Mouse (Mus musculus): ENCODE results near the gene Smarca2. TPM values are rescaled to one million over a fixed set of nuclear protein-coding genes. Genes with fewer than 3 reads are reported as not detected.
A peak's percentile ranks its signal among the peaks of the same experiment; 100 is the strongest.

Gene Smarca2
- total RNA-seq, 1 experiment from 2014 or later = 105 TPM

DNA sequence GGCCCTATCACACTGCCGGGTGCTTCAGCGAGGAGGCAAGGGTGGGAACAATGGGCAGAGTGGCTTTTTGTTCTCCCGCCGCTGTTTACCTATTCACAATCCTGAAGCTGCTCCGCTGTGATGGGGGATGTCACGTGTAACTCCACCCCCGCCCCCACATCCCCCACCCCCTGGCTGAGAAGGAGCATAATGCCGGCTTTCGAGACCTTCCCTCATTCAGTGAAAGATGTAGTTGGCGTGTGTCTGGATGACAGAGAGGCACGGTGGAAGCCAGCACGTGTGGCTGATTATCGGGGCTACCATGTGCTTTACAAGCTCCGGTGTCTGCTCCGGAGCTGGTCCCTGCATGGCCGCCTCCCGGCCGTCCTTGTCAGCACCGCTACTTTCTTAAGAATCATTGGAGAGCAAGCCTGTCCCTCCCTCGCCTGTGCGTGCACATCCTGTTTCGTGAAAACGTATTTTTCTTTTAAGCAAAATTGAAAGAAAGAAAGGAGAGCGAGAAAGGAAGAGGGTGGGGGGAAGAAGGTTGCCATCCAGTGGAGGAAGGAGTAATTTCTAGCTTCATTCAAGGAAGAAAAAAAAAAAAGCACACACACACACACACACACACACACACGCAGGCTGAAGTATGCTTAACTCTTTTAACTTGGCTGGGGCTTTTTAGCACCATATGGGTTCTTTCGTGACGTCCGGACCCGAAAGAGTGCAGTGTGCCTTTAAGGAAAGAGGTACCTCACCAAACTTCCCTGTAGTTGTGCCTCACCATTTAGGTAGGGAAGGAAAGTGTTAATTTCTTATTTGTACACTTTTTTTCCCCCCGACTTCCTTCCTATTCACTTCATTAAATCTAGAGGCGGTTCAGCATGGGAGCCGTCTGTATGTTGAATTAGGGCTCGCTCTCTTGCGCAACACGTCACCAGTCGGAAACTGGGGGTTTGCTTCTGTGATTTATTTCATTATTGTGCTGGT lies 143.0 kb downstream of the Smarca2 start:
- peak; percentile 53 for DNase-seq

DNA sequence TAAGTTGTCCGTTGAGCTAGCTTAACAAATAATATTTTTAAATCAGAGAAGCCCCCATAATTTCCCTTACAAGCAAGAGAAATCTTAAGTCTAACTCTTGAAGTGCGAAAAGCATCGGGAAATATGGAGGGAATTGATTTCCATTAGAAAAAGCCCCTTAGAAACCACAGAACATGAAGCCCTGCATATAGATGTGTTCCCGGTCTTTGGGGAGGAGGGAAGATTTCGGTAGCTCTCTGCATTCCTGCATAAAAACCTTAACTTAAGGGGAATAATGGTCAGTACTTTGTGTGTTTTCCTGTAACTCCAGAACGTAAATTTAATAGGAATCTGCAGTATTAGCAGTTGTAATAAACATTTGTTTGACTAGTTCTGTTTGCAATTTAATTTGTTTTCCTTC lies 143.8 kb downstream of the Smarca2 start:
- DNase-seq = no peak

DNA sequence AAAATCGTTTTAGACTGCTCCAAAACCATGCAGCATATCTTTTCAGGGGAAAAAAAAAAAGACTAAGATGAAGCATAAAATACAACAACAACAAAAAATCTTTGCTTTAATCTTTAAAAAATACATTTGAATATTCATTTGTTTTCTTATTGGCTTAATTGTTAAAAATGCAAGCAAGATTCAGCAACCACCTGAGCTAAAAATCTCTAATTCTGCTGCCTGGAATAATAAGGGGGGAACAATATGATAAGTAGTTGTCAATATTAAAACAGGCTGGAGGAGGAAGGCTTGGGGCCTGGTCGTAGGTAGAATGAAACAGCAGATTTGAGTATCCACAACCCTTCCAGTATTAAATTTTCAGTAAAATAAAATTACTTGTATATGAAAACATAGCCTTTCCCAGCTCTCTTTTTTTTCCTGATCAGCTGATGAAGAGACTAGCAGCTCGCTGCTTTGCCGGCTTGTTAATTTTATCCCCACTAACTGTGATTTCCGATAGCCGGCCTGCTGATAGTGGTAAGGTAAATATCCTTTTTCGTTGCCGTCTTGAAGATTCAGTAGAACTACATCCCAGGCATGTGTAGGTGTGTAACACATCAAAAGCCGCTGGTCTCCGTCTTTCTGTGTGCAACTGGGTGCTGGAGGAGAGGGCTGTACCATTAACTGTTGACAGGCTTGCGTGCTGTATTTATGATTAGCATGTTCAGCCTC lies 144.7 kb downstream of the Smarca2 start:
- DNase-seq = no peak

DNA sequence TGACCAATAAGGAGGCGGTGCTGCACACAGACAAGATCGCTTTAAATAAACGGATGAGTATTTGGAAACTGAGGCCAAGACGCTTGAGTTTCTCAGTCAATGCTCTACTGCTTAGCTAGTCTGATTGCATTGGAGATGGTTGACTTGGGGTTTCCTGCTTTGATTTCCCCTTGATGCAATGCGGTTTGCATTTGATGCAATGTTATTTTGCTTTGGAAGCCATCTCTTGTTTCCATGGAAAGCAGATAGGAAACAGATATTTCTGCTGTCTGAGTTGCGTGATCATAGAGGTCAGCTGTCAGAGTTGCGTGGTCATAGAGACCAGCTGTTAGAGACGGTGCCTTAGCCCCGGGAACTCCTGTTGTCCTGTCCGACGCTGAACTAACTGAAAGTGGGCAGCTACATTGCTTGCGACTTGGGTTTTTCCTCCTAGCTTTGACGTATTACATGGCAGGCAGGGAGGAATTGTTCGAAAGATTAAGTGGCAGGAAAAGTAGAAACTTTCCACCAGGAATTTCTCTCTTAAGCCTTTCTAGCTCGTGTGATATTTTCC lies 147.8 kb downstream of the Smarca2 start:
- no peak for DNase-seq

DNA sequence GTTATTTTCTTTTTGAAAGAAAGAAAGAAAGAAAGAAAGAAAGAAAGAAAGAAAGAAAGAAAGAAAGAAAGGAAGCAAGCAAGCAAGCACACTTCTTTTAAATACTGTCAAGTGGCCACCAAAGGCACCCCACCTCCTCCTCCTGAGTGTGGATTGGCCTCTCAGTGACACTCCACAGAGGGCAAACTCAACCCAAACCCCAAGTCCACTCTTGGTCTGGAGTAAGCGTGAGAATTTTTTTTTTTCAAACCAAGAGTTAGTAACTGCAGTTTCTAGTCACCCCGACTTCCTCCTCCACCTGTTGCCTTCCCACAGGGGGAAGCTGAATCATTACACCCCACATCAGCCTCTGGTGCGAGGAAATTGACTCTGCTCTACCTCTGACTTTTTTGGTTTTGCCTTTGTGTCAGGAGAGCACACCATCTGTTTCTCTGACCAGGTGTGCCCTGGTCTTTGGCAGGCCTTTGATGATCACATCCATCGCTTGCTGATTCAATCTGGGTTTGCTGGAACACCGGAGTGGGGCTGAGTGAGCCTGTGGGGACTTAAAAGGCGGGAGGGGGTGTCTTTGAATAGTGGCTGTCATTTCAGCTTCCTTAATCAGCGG lies 148.5 kb downstream of the Smarca2 start:
- no peak for DNase-seq

DNA sequence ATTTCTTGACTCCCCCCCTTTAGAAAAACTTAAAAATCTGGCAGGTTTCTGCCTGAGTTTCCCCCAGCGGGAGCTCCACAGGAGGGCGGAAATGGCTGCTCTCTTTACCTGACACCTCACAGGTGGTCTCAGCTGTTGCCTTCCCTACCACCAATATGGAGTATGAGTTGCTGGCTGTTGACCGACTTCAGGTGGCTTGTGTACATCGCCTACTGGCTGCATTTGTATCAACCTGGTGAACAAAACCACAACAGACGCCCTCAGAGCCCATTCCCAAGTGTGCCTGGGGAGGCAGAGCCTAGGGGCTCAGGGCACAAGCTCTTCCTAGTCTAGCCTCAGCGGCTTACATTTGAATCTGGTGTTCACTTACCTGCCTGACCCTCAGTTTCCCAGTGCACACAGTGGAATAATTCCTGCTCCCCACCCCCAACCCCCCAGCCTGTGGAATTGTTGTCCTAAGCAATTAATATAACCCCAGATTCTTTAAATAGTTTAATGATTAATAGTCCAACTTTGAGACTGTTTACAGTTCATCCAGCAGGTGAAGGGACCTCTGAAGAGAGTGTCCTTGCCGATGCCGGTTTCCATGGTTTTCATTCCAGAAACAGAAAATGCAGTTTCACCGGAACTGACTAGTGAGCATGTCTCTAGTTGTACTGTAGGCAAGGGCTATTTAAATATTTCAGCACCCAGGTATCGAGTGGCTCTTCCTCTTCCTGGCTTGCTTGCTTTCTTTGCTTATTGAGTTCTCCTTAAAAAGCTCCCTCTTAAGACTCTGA lies 149.4 kb downstream of the Smarca2 start:
- DNase-seq = no peak

DNA sequence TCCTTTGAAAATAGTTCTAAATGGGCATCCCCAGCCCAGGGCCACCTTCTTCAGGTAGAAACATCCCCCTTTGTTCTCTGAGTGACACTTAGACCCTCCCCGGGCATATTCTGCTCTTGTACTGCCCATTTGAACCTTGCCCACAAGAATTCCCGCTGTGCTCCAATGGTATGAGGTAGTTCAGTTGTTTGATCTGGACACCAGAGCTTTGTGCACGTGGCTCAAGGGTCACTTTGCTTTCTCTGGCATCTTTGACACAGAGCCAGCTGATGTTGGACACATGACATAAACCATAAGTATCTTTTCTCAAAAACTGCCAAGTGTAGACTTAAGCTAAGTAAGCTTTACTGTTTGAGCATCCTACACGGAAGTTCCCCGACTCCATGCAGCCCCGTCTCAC lies 151.1 kb downstream of the Smarca2 start:
- no peak for DNase-seq

DNA sequence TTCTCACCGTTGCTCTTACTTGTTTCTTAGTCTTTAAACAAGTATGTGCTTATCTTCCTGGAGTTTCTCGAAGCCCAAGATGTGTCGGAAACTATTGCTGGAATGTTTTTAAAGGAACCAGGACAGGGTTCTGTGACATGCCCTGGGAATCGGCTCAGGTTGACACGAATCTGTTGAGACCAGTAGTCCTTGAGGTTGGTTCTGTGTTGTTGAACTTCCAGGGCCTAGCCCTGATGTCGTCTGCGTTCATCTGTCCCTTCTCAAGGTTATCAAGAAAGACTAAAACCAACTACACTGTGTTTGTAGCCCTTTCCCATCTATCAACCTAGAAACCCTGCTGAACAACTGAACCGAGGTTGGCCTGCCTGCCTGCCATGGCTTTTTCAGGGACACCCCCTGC lies 151.5 kb downstream of the Smarca2 start:
- DNase-seq = no peak

DNA sequence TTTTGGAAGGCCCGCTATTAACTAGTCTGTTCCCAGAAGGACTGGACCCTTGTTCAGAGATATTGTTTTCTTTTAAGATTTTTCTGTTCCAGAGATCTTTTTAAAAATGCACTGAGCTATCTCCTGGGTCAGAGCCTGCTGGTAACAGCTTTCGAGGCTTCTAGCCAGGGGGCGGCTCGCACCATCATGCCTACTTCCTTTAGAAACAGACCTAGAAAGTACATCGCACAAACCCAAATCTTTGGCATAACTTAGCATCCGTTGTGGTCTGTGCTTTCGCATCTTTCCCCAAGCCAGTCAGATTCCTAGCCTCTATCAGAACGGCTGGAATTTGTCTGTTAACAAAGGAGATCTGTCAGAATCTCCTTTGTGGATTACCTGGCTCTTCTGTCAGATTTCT lies 153.3 kb downstream of the Smarca2 start:
- DNase-seq = no peak

DNA sequence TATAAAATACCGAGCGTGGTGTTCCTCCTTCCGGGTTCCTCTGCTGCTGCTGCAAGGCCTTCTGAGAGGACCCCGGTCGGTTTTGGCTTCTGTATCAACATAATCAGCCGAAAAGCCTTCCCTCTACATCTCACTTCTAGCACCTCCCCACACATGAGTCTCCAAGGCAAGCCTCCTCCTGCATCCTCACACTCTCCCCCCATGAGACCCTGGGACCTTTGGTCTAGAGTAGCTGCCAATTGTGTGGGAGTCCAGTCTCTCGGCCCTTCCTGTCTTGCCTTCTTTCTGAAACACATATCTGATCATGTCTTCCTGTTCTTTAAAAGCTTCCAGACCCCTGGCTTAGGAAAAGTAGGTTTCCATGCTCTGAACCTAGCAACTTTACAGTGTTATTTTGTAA lies 153.8 kb downstream of the Smarca2 start:
- DNase-seq = no peak

DNA sequence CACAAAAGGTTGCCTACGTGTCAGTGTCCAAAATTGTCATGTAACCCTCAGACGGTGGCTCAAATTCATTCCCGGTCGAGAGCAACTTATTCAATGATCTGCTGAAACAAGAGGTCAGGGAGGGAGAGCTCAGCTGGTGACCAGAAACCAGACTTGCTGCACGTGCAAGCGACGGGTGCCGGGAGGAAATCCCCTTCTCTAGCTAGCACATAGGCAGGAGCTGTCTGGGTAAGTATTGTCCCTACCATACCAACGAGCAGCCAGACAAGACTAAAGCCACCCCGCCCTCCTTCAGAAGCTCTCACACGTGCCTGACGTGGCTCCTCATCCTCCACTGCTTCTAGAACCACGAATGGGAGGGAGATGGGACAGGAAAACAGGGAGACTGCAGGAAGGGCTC lies 154.4 kb downstream of the Smarca2 start:
- DNase-seq = no peak

DNA sequence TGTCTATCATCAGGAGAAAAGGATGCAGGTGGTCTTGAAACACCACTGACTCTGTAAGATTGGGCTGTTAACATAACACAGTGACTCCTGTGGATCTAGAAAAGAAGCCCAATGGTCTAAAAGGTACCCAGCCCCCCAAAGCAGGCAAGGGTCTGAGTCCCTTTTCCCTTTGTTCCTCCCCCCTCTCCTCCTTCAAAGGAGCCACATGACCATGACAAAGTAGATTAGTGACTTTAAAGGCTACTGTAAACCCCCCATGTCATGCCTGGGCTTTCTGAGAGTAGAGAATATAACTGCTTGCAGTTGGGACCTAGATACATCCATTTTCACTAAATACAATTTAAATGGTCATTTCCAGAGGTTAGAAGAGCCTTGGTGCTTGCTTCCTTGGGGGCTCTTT lies 156.4 kb downstream of the Smarca2 start:
- no peak for DNase-seq

DNA sequence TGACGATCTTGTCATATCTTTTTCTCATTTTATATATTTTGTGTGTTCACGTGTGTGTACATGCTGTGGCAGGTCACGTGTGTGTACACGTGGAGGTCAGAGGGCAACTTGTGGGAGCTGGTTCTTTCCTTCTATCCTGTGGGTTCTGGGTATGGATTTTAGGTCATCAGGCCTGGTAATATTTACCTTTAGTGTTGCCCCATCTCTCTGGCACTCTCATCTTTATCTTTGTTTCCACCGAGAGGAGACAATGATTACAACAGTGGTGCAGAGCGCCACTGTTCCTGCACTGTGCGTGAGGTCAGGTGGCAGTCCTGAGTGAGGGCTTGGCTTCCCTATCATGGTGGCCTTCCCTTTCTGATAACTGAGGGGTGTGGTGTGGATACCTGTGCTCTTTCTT lies 160.6 kb downstream of the Smarca2 start:
- DNase-seq = no peak

DNA sequence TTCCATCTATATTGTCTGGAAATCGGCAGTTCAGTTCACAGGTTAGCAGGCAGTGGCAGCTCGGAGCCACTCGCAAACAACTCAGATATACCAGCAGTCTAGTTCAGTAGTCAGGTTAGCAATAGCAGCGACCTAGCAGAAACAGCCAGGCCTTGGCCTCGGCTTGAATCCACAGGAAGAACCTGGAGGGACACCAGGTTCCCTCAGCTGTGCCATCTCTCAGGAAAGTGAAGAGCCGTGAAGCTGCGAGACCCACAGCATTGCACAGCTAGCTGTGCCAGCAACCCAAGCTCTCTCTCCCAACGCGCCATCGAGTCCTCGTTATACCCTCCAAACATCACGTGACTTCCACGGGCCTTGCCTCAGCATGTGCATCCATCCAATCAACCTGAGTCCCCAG lies 162.6 kb downstream of the Smarca2 start:
- DNase-seq = no peak

DNA sequence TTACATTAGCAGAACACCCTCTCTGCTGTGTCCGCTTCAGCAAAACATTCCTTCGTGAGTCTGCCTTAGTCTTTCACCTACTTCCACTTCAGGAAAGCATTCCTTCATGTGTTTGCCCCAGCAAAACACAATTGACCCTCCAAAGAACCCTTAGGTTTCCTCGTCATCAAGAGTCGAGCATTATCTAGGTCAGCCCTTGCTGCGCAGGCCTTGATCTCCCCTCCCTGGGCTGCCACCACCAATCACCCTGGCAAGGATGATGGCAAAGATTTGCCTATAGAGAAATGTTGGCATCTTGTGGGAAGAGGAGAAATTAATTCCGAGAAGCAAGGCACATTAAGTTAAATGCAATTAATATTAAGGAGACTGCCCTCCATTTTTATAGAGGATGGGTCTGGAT lies 163.1 kb downstream of the Smarca2 start:
- DNase-seq = no peak

DNA sequence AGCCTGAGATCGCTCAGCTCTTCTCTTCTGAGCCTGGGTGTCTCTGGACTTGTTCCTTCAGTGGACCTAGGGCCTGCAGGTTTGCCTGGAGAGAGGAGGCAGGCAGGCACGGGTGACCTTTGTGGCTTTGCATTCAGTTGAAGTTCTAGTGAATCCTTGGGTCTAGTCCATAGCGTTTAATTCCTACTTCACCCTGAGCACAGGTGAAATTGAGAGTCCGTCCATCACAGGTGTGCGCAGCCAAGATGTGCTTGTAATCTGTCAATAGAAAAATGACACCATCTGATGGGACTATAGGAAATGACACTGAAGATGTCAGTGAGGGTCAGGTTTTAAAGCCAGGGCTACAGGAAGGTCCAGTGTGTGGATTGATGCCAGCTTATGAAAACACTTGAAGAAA lies 164.0 kb downstream of the Smarca2 start:
- DNase-seq = no peak

DNA sequence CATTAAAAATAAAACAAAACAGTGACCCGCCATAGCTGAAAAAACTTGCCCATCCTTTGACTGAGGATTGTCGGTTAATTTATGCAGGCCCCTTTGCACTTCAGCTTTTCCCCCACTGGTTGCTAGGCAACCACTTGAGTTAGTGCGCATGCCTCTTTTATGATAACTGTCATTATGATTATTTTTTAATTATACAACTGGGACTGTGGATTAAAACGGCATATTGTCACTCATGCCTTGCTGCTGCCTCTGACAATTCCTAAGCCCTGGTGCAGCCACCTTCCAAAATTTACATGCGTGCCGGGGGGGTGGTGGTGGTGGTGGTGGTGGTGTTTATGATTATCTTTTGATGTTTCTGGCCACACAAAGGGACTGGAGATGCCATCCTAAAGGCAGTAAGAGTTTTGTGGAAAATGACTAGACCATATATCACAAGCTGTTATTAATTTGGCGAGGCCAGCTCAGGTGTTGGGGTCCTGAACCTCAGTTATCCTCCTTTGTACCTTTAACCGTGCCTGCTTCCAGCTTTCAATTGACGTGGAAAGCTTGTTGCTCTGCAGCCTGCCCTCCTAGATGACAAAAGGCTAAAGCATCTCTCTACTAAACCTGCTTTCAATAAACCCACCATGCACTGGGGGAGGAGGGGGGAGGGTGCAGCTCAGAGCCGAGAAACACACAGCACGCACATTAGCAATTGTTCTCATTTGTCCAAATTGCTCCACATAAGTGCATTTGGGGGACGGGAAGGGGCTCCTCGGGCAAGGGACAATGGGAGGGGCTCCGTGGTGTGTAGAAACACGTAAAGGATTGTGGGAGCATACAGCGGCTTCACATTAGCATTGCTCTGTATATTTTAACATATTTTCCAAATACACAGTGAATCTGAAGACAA lies 165.0 kb downstream of the Smarca2 start:
- DNase-seq = no peak

DNA sequence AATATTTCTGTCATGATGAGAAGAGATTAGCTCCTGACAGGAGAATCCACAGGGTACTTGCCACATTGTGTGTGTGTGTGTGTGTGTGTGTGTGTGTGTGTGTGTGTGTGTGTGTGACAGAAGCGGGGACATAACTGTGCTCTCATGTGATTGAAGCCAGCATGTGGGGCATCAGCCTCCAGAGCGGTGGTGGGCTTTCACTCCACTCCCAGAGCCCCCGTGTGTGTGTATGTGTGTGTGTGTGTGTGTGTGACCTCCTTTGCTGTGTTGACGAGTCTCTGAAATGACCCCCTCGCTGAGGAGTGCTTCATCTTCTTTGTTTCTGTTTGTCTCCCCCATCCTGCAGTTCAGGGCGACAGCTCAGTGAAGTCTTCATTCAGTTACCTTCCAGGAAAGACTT lies 165.7 kb downstream of the Smarca2 start:
- DNase-seq = no peak

DNA sequence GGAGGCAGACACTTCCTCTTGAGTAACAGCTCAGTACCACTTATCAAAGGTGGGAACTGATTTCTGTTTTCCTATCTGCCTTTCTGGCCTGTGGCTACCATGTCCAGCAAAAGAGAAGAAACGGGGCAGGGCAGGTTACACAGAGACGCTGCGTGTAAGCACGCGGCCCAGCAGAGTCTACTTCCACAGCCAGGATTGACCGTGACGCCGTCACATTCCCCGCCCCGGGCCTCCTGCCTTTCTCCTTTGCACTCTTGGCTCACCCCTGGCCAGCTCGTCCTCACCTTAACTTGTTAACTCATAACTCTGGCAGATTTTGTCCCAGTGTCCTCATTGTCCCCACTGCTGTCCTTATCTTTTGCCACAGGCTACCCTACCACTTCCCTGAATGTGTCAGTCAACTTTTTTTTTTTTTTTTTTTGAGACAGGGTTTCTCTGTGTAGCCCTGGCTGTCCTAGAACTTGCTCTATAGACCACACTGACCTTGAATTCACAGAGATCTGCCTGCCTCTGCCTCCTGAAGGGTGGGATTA lies 167.3 kb downstream of the Smarca2 start:
- no peak for DNase-seq
